8 mouse cellular contexts compared by ENCODE assay signal in the genomic region with DNA sequence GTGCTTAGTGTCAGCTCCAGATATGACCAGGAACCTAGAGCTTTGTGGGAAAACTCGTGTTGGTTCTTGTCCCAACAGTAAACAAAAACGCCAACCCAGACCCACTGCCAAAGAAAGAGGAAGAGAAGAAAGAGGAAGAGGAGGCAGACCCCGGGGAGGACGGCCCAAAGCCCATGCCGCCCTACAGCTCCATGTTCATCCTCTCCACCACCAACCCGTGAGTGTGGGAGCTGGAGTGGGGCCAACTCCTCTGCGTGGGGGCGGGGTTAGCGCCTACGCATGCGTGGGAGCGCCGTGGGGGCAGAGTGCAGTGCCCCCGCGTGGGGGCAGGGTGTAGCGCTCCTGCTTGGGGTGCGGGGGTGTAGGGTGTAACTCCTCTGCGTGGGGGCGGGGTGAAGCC.
DNase-seq lines count a peak whose midpoint lies in the region; ATAC-seq and TF ChIP-seq lines count a peak whose summit lies in the region.
"Had no signal": no experiment of that assay in that cellular context is flagged by ENCODE, and none has a peak within 500 bp of the region (broad histone marks: within the 10 kb centered on the region; RNA-seq: fewer than 3 reads in every experiment).

No protein-coding gene starts in this region.

- ATAC-seq in liver, embryonic 14.5 days (ENCODE audit: insufficient read depth): no peak
- no peak for ATAC-seq in forebrain, postnatal 0 days
- ATAC-seq in midbrain, embryonic 11.5 days (ENCODE audit: low FRiP score): no peak

- H3K4me1 ChIP-seq in liver, embryonic 14.5 days (replicated peaks; ENCODE audit: control insufficient read depth in 2 of 2, insufficient read depth in 2 of 2, low read length in 1 of 2): peaks cover 0 to 6% of the 10 kb centered on the region in 2 experiments; a peak in 2 of 4 replicates
- H3K4me1 ChIP-seq in forebrain, postnatal 0 days (ENCODE audit: insufficient read depth): no peaks in the 10 kb centered on the region
- no peaks in the 10 kb centered on the region for H3K4me1 ChIP-seq in midbrain, embryonic 11.5 days (ENCODE audit: control insufficient read depth, insufficient read depth, low read length)

- no peak overlapping the region for H3K4me3 ChIP-seq in liver, embryonic 14.5 days (ENCODE audit: insufficient read depth in 1 of 2, low read depth in 2 of 2, low read length in 2 of 2)
- H3K4me3 ChIP-seq in forebrain, postnatal 0 days (ENCODE audit: low read depth, low read length): no peak overlapping the region
- H3K4me3 ChIP-seq in midbrain, embryonic 11.5 days (ENCODE audit: low read depth, low read length): no peak overlapping the region
- H3K4me3 ChIP-seq: neural tube, embryonic 13.5 days had no signal

- H3K36me3 ChIP-seq in liver, embryonic 14.5 days (replicated peaks; ENCODE audit: control insufficient read depth, insufficient read depth, low read depth): no peaks in the 10 kb centered on the region
- H3K36me3 ChIP-seq in forebrain, postnatal 0 days (ENCODE audit: insufficient read depth): peaks cover 27% of the 10 kb centered on the region
- no peaks in the 10 kb centered on the region for H3K36me3 ChIP-seq in midbrain, embryonic 11.5 days (ENCODE audit: control insufficient read depth, insufficient read depth, low read length)

- DNase-seq in layer of hippocampus, adult 11-12 months (ENCODE audit: low spot score): peak; percentile 55
- DNase-seq in layer of hippocampus, postnatal 36 days: no peak
- peak; percentile 68 for DNase-seq in R1 (ENCODE audit: low read depth, low spot score)
- DNase-seq in liver, embryonic 14.5 days (ENCODE audit: low read depth in 3 of 3, low spot score in 3 of 3): no peak
- DNase-seq in testis, postnatal 10 days (ENCODE audit: low spot score): peak; percentile 80
- no peak for DNase-seq in forebrain, postnatal 0 days
- no peak for DNase-seq in midbrain, embryonic 11.5 days (ENCODE audit: low spot score, missing footprints)

- H3K4me2 ChIP-seq in liver, embryonic 14.5 days (ENCODE audit: low read depth): 0 out of 2 replicates have a peak overlapping the region, but pooled peaks have one; percentile 4
- no peak overlapping the region for H3K4me2 ChIP-seq in forebrain, postnatal 0 days (ENCODE audit: low read depth)
- no peak overlapping the region for H3K4me2 ChIP-seq in midbrain, embryonic 11.5 days
- H3K4me2 ChIP-seq: neural tube, embryonic 13.5 days had no signal

- no peak for TF ChIP-seq CTCF in liver, embryonic 14.5 days (IDR thresholded peaks at IDR 0.05; ENCODE audit: low read depth)
- no peak for TF ChIP-seq CTCF in forebrain, postnatal 0 days (IDR thresholded peaks at IDR 0.05; ENCODE audit: low read depth)

- no peak for TF ChIP-seq EP300 in liver, embryonic 14.5 days (IDR thresholded peaks at IDR 0.05; ENCODE audit: low read depth)

- 25% methylated on average over 19 of the region's 19 CpGs for WGBS in liver, embryonic 14.5 days (ENCODE audit: insufficient replicate concordance)
- 80% methylated on average over 19 of the region's 19 CpGs for WGBS in forebrain, postnatal 0 days
- WGBS in midbrain, embryonic 11.5 days: 81% methylated on average over 19 of the region's 19 CpGs

- no peak overlapping the region for H3K9ac ChIP-seq in liver, embryonic 14.5 days (replicated peaks)
- H3K9ac ChIP-seq in forebrain, postnatal 0 days: no peak overlapping the region
- no peak overlapping the region for H3K9ac ChIP-seq in midbrain, embryonic 11.5 days (ENCODE audit: low read length)
- H3K9ac ChIP-seq: neural tube, embryonic 13.5 days had no signal

- H3K27ac ChIP-seq in liver, embryonic 14.5 days: no peak overlapping the region
- no peak overlapping the region for H3K27ac ChIP-seq in forebrain, postnatal 0 days (ENCODE audit: low read depth, low read length)
- H3K27ac ChIP-seq in midbrain, embryonic 11.5 days (ENCODE audit: low read depth, low read length): no peak overlapping the region
- H3K27ac ChIP-seq: neural tube, embryonic 13.5 days had no signal

- peaks cover 5% of the 10 kb centered on the region for H3K27me3 ChIP-seq in liver, embryonic 14.5 days (ENCODE audit: control insufficient read depth, insufficient read depth, low read length)
- H3K27me3 ChIP-seq in forebrain, postnatal 0 days (ENCODE audit: insufficient read depth, low read length): no peaks in the 10 kb centered on the region
- H3K27me3 ChIP-seq in midbrain, embryonic 11.5 days (ENCODE audit: control insufficient read depth, insufficient read depth, low read length): no peaks in the 10 kb centered on the region
- H3K27me3 ChIP-seq: neural tube, embryonic 13.5 days had no signal

- H3K9me3 ChIP-seq in liver, embryonic 14.5 days (ENCODE audit: control insufficient read depth, low read length): no peaks in the 10 kb centered on the region
- H3K9me3 ChIP-seq in forebrain, postnatal 0 days (ENCODE audit: low read length): no peaks in the 10 kb centered on the region
- H3K9me3 ChIP-seq in midbrain, embryonic 11.5 days (ENCODE audit: control insufficient read depth, low read length): no peaks in the 10 kb centered on the region
- H3K9me3 ChIP-seq: neural tube, embryonic 13.5 days had no signal

Comparison
In these comparisons a context has a peak if more than half of its experiments do, and no peak if none do; other contexts are left out.
1. DNase-seq: peak in layer of hippocampus, adult 11-12 months (single experiment), R1 (single experiment) and testis, postnatal 10 days (single experiment); none in layer of hippocampus, postnatal 36 days (0 of 2), liver, embryonic 14.5 days (0 of 3), forebrain, postnatal 0 days (single experiment) and midbrain, embryonic 11.5 days (single experiment).